Comparison of ENCODE assay signal across 10 mouse cellular contexts in the genomic region with DNA sequence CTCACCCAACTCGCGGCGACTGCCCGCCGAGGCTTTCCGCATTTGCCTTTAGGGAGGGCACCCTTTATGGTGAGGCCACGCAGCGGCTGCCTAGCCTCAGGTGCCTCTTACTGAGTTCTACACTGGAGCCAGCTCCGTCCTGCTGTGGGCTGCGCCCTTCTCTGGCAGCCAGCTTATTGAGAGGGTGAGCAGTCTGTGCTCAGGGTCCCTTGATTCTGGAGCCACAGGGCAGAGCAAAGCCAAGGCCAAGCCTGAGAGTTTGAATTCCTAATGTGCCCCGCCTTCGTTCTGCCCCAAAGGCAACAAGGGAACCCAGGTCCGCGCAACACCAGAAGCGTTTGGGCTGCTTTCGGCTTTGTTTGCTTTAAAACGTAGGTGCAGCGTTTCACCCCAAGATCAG. TPM values are rescaled to one million over a fixed set of nuclear protein-coding genes. Genes with fewer than 3 reads are reported as not detected.
DNase-seq lines count a peak whose midpoint lies in the region; ATAC-seq lines count a peak whose summit lies in the region.
"Had no signal": no experiment of that assay in that cellular context is flagged by ENCODE, and none has a peak within 500 bp of the region (broad histone marks: within the 10 kb centered on the region; RNA-seq: fewer than 3 reads in every experiment).

No protein-coding gene starts in this region.

- H3K4me3 ChIP-seq in heart, embryonic 14.5 days (ENCODE audit: control insufficient read depth in 1 of 2, insufficient read depth in 1 of 2, low read depth in 1 of 2, low read length in 2 of 2): no peak overlapping the region
- H3K4me3 ChIP-seq in hindbrain, embryonic 10.5 days: peak overlapping the region; percentile 46
- H3K4me3 ChIP-seq in midbrain, embryonic 15.5 days: 0 out of 2 replicates have a peak overlapping the region, but pooled peaks have one; percentile 8
- H3K4me3 ChIP-seq: limb, embryonic 13.5 days had no signal

- no peaks in the 10 kb centered on the region for H3K4me1 ChIP-seq in heart, embryonic 14.5 days (ENCODE audit: control insufficient read depth in 2 of 2, insufficient read depth in 2 of 2, low read length in 2 of 2)
- peaks cover 63% of the 10 kb centered on the region for H3K4me1 ChIP-seq in hindbrain, embryonic 10.5 days (replicated peaks)
- peaks cover 3% of the 10 kb centered on the region; the same call in 1 of the 2 replicates for H3K4me1 ChIP-seq in midbrain, embryonic 15.5 days

- H3K27ac ChIP-seq in heart, embryonic 14.5 days (replicated peaks in 1 of 2; ENCODE audit: control insufficient read depth in 1 of 2, insufficient read depth in 1 of 2, low read depth in 2 of 2, low read length in 2 of 2): no peak overlapping the region
- H3K27ac ChIP-seq in hindbrain, embryonic 10.5 days: peak overlapping the region; percentile 93
- H3K27ac ChIP-seq in midbrain, embryonic 15.5 days: peak overlapping the region; percentile 62
- H3K27ac ChIP-seq: limb, embryonic 13.5 days had no signal

- intact Hi-C loops in heart, postnatal 10 days (cut with DNase I): no loop called here

- no peak overlapping the region for H3K9ac ChIP-seq in heart, embryonic 14.5 days (ENCODE audit: low read length)
- no peak overlapping the region for H3K9ac ChIP-seq in midbrain, embryonic 15.5 days
- H3K9ac ChIP-seq: limb, embryonic 13.5 days had no signal

- no peak for ATAC-seq in heart, embryonic 14.5 days (ENCODE audit: insufficient number of reproducible peaks, insufficient read depth, low FRiP score, low read depth)
- no peak for ATAC-seq in midbrain, embryonic 15.5 days (replicated peaks)
- no peak for ATAC-seq in frontal cortex, adult (ENCODE audit: low TSS enrichment)

- no peaks in the 10 kb centered on the region for H3K9me3 ChIP-seq in heart, embryonic 14.5 days (ENCODE audit: control insufficient read depth, low read length)
- H3K9me3 ChIP-seq in hindbrain, embryonic 10.5 days: no peaks in the 10 kb centered on the region
- no peaks in the 10 kb centered on the region for H3K9me3 ChIP-seq in midbrain, embryonic 15.5 days
- H3K9me3 ChIP-seq: limb, embryonic 13.5 days had no signal

- peaks cover 95% of the 10 kb centered on the region for H3K27me3 ChIP-seq in heart, embryonic 14.5 days (ENCODE audit: control insufficient read depth, insufficient read depth, low read length)
- H3K27me3 ChIP-seq in hindbrain, embryonic 10.5 days (ENCODE audit: insufficient read depth, poor library complexity, severe bottlenecking): peaks cover 97% of the 10 kb centered on the region
- peaks cover 86% of the 10 kb centered on the region for H3K27me3 ChIP-seq in midbrain, embryonic 15.5 days (replicated peaks)
- H3K27me3 ChIP-seq: CH12.LX had no signal

- WGBS in heart, embryonic 14.5 days: 2% methylated on average over 18 of the region's 18 CpGs
- 1% methylated on average over 18 of the region's 18 CpGs for WGBS in hindbrain, embryonic 10.5 days
- WGBS in midbrain, embryonic 15.5 days: under 1% methylated on average over 18 of the region's 18 CpGs

- no peak for DNase-seq in heart, postnatal 10 days
- DNase-seq in adrenal gland, postnatal 25 days: peak; percentile 39
- peak; percentile 66 for DNase-seq in hindbrain, embryonic 10.5 days (ENCODE audit: low spot score)
- no peak for DNase-seq in cerebellum, postnatal 25 days
- no peak for DNase-seq in urinary bladder, postnatal 10 days (ENCODE audit: low spot score)

- no peaks in the 10 kb centered on the region for H3K36me3 ChIP-seq in heart, embryonic 14.5 days (ENCODE audit: control insufficient read depth, insufficient read depth, low read length)
- H3K36me3 ChIP-seq in hindbrain, embryonic 10.5 days: no peaks in the 10 kb centered on the region
- H3K36me3 ChIP-seq in midbrain, embryonic 15.5 days (replicated peaks): no peaks in the 10 kb centered on the region
- H3K36me3 ChIP-seq: limb, embryonic 13.5 days had no signal

- peak overlapping the region; percentile 26; the same call in 1 of the 2 replicates for H3K4me2 ChIP-seq in heart, embryonic 14.5 days (ENCODE audit: low read length)
- peak overlapping the region; percentile 27 for H3K4me2 ChIP-seq in midbrain, embryonic 15.5 days
- H3K4me2 ChIP-seq: limb, embryonic 13.5 days had no signal

RNA-seq across cellular contexts. Expression of gene Nr2f2, which starts 41.2 kb away (rescaled TPM):
- 28.3 and 32.5 TPM in 2 replicates for polyA plus RNA-seq in heart, embryonic 14.5 days (2014; fragmentation: Nextera tagmentation; extraction: Ambion mirVana)
- 10 to 100 TPM; 25.2 to 30.0 TPM for total RNA-seq in heart, postnatal 10 days (2021)
- 101 and 117 TPM in 2 replicates for total RNA-seq in adrenal gland, postnatal 25 days (2021)
- polyA plus RNA-seq in hindbrain, embryonic 10.5 days (2016; fragmentation: Nextera tagmentation; extraction: Ambion mirVana): 83.4 and 86.4 TPM in 2 replicates
- polyA plus RNA-seq in midbrain, embryonic 15.5 days (2015; fragmentation: Nextera tagmentation; extraction: Ambion mirVana): 84.8 and 98.4 TPM in 2 replicates
- total RNA-seq: CH12.LX had no signal

Comparison
In these comparisons a context has a peak if more than half of its experiments do, and no peak if none do; other contexts are left out.
1. H3K27ac ChIP-seq: peak in hindbrain, embryonic 10.5 days (single experiment) and midbrain, embryonic 15.5 days (single experiment); none in heart, embryonic 14.5 days (0 of 2).
2. H3K4me3 ChIP-seq: peak in hindbrain, embryonic 10.5 days (single experiment) and midbrain, embryonic 15.5 days (single experiment); none in heart, embryonic 14.5 days (0 of 2).
3. DNase-seq: peak in adrenal gland, postnatal 25 days (single experiment) and hindbrain, embryonic 10.5 days (single experiment); none in heart, postnatal 10 days (0 of 2), cerebellum, postnatal 25 days (0 of 2) and urinary bladder, postnatal 10 days (single experiment).